Mouse (Mus musculus) forebrain, embryonic 14.5 days (tissue): ENCODE measurements around the gene Itih4. TPM values are rescaled to one million over a fixed set of nuclear protein-coding genes. Genes with fewer than 3 reads are reported as not detected.

ENCODE experiments used
- ATAC-seq: fragments of 200-750 bp; cut with Nextera tagmentation; 2 replicates; pipeline ENCODE4 v1.8.0; 2017; ENCODE audit warnings: mild to moderate bottlenecking, moderate library complexity
- DNase-seq: peaks from one replicate; pipeline ENCODE4 v3.0.0-alpha.2; 2015; ENCODE audit warnings: low spot score
- H3K27ac ChIP-seq: fragments of 300-500 bp; sonication (generic); 2 replicates; pipeline ENCODE4 v1.5.1; 2014; ENCODE audit warnings: low read depth, mild to moderate bottlenecking, control low read depth, low read length, moderate library complexity
- H3K27me3 ChIP-seq: fragments of 300-500 bp; sonication (generic); replicated peaks from 2 replicates; pipeline ENCODE4 v1.6.1; 2014; ENCODE audit warnings: low read length, control low read depth, mixed read lengths; ENCODE audit not compliant: control insufficient read depth, insufficient read depth
- H3K36me3 ChIP-seq: fragments of 300-500 bp; sonication (generic); 2 replicates; pipeline ENCODE4 v1.6.1; 2014; ENCODE audit warnings: low read length, control low read depth; ENCODE audit not compliant: control insufficient read depth, insufficient read depth
- H3K4me1 ChIP-seq: fragments of 300-500 bp; sonication (generic); 2 replicates; pipeline ENCODE4 v1.6.1; 2014; ENCODE audit warnings: antibody characterized with exemption, low read length, control low read depth; ENCODE audit not compliant: control insufficient read depth, insufficient read depth
- H3K4me2 ChIP-seq: fragments of 300-500 bp; sonication (generic); 2 replicates; pipeline ENCODE4 v1.6.1; 2014; ENCODE audit warnings: mild to moderate bottlenecking, control low read depth, low read length
- H3K4me3 ChIP-seq: fragments of 300-500 bp; sonication (generic); 2 replicates; pipeline ENCODE4 v1.5.1; 2014; ENCODE audit warnings: low read depth, low read length, control low read depth
- H3K9ac ChIP-seq: fragments of 300-500 bp; sonication (generic); 2 replicates; pipeline ENCODE4 v1.6.1; 2014; ENCODE audit warnings: mild to moderate bottlenecking, low read length, control low read depth, moderate library complexity
- H3K9me3 ChIP-seq: fragments of 300-500 bp; sonication (generic); replicated peaks from 2 replicates; pipeline ENCODE4 v1.6.1; 2016; ENCODE audit warnings: low read length, control low read depth, mixed read lengths; ENCODE audit not compliant: control insufficient read depth
- WGBS: fragments of 180-500 bp; shearing (Covaris S2); extraction: QIAGEN DNeasy Blood & Tissue Kit; methylation state at CpG from one replicate; pipeline ENCODE4 v1.1.7; 2014; 5-methylcytosine and 5-hydroxymethylcytosine counted together
- polyA plus RNA-seq: library from polyadenylated mRNA; unstranded; fragments of >200 nt; fragmentation: Nextera tagmentation; extraction: Ambion mirVana; gene quantifications from 2 replicates; pipeline ENCODE4 v1.2.1, GENCODE M21; 2014

Itih4 gene
- polyA plus RNA-seq, 1 experiment from 2014 or later = not detected

DNA sequence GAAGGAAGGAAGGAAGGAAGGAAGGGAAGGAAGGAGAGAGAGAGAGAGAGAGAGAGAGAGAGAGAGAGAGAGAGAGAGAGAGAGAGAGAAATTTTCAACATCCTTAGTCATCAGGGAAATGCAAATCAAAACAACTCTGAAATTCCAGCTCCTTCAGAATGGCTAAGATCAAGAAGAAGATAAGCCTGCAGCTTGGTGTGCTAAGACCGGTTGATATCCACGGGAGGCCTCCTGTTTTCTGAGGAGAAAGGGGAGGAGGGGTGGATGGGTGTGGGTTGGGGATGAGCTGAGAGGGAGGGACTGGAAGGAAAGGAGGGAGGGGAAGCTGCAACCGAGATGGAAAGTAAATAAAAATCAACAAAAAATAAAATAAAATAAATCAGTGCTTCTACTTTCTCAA is 978 bp upstream of the Itih4 start:
- H3K4me2 ChIP-seq = no peak overlapping the region
- H3K4me1 ChIP-seq = peaks cover 2% of the 10 kb centered on the region; the same call in 1 of the 2 replicates
- H3K27me3 ChIP-seq = no peaks in the 10 kb centered on the region
- H3K36me3 ChIP-seq = no peaks in the 10 kb centered on the region
- no peak overlapping the region for H3K27ac ChIP-seq
- ATAC-seq (no peak), DNase-seq (no peak)
- H3K4me3 ChIP-seq = no peak overlapping the region
- no peaks in the 10 kb centered on the region for H3K9me3 ChIP-seq
- H3K9ac ChIP-seq = no peak overlapping the region
- WGBS = 22% methylated on average over 3 of the region's 3 CpGs

DNA sequence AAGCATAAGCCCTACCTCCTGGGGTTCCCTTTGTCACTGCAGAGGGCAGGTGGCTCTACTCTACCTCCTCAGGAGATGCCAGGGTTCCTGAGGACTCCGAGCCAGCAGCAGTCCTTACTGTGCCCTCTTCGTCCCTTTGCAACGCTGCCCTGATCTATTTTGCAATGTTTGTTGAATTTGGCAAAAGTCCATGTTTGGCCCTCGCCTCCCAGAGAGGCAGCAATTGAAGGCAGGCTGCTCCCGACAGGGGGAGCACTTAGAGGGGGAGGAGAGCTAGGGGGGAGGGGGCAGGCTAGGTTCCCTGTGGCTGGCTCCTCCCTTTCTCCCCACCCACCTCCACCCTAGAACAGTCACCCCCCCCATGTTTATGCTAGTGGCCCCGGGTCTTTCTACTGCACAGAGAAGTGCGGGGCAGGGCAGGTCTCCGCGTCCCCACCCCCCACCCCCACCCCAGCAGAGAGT is 2.0 kb downstream of the Itih4 start:
- WGBS = 20% methylated on average over 9 of the region's 9 CpGs
- H3K4me3 ChIP-seq = no peak overlapping the region
- ATAC-seq = no peak
- H3K27me3 ChIP-seq = no peaks in the 10 kb centered on the region
- H3K4me1 ChIP-seq = peaks cover 2% of the 10 kb centered on the region; the same call in 1 of the 2 replicates
- no peak overlapping the region for H3K4me2 ChIP-seq
- no peak for DNase-seq
- H3K9me3 ChIP-seq = no peaks in the 10 kb centered on the region
- H3K27ac ChIP-seq = no peak overlapping the region
- no peak overlapping the region for H3K9ac ChIP-seq
- H3K36me3 ChIP-seq = no peaks in the 10 kb centered on the region

- WGBS = 8% methylated on average over 3 of the region's 3 CpGs
- no peaks in the 10 kb centered on the region for H3K36me3 ChIP-seq
Measured at GRCm38 (mm10) chr14:30899972-30900371, 13.7 kb downstream of the Itih4 start.

GRCm38 (mm10) chr14:30902628-30903027 is 16.4 kb downstream of the Itih4 start:
- H3K27me3 ChIP-seq = no peaks in the 10 kb centered on the region
- no peak overlapping the region for H3K4me2 ChIP-seq
- no peaks in the 10 kb centered on the region for H3K9me3 ChIP-seq
- WGBS = 94% methylated on average over 5 of the region's 5 CpGs
- H3K9ac ChIP-seq = no peak overlapping the region
- ATAC-seq (no peak), DNase-seq (no peak)
- H3K27ac ChIP-seq = no peak overlapping the region
- no peaks in the 10 kb centered on the region for H3K4me1 ChIP-seq
- H3K36me3 ChIP-seq = no peaks in the 10 kb centered on the region
- no peak overlapping the region for H3K4me3 ChIP-seq

More at GRCm38 (mm10) chr14:30899972-30900371, 13.7 kb downstream of the Itih4 start:
- ATAC-seq (no peak), DNase-seq (no peak)
- 0 out of 2 replicates have a peak overlapping the region, but pooled peaks have one; percentile 7 for H3K27ac ChIP-seq
- no peaks in the 10 kb centered on the region for H3K27me3 ChIP-seq
- no peak overlapping the region for H3K4me2 ChIP-seq
- H3K9ac ChIP-seq = no peak overlapping the region
- no peaks in the 10 kb centered on the region for H3K9me3 ChIP-seq
- H3K4me1 ChIP-seq = no peaks in the 10 kb centered on the region
- H3K4me3 ChIP-seq = no peak overlapping the region

DNA sequence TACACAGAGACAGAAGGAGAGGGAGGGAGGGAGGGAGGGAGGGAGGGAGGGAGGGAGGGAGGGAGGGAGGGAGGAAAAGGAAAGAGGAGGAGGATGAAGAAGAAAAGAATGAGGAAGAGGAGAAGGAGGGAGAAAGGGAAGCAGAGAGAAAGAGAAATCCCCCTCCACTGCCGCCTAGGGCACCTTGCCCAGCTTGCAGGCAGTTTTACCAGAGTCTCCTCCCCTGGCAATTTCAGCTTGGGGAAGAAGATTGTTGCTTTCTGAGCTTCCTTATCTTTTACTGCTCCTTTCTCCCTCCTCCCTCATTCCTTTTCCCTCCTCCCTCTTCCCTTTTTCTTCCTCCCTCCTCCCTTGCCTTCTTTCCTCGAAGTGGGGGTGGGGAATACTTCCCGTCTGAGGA is 16.8 kb downstream of the Itih4 start:
- Histone ChIP-seq H3K36me3 (no peaks in the 10 kb centered on the region), H3K27ac (no peak overlapping the region), H3K9me3 (no peaks in the 10 kb centered on the region), H3K27me3 (no peaks in the 10 kb centered on the region), H3K9ac (no peak overlapping the region), H3K4me3 (no peak overlapping the region), H3K4me2 (no peak overlapping the region), H3K4me1 (no peaks in the 10 kb centered on the region)
- WGBS = 87% methylated on average over 3 of the region's 3 CpGs
- DNase-seq (no peak), ATAC-seq (no peak)

DNA sequence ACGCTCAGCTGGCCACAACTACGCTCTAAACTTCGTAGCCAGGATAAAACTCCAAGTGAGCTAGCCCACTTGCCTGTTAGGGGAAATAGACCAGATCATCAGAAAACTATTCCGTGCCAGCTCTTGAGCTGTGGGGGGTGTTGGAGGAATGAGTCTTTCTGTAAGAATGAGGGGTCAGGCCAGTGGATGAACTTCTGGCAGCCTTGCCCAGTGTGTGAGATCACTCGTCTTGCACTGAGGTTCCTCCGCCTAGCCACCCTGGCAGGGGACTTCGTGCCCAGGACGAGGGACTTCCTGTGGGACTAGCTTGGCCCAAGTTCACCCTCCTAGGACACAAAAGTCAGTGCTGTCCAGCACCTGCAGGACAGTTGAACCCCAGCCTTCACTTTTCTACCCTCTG is 18.0 kb downstream of the Itih4 start:
- Histone ChIP-seq H3K9ac (no peak overlapping the region), H3K4me3 (no peak overlapping the region), H3K36me3 (no peaks in the 10 kb centered on the region), H3K9me3 (no peaks in the 10 kb centered on the region), H3K4me1 (no peaks in the 10 kb centered on the region), H3K27me3 (no peaks in the 10 kb centered on the region), H3K4me2 (no peak overlapping the region), H3K27ac (no peak overlapping the region)
- DNase-seq (no peak), ATAC-seq (no peak)
- 90% methylated on average over 8 of the region's 8 CpGs for whole genome bisulfite sequencing

DNA sequence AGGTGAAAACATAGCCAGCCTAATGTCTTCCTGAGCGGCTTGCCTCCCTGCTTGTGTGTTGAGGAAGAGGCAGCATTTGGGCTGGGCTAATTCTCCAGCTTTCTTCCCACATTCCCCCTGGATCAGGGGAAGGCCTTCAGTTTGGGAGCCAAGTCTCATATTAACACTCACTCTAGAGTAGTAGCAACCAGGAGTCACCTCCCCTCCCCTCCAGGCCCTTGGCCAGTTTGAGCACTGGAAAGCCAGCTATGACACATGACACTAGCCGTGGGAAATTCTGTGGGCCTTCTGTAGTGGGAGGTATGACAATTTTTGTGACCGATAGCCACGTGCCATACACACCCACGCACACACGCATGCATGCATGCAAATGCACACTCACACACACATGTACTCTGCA is 19.7 kb downstream of the Itih4 start:
- Histone ChIP-seq H3K4me2 (no peak overlapping the region), H3K27me3 (no peaks in the 10 kb centered on the region), H3K27ac (no peak overlapping the region), H3K4me3 (no peak overlapping the region), H3K4me1 (no peaks in the 10 kb centered on the region), H3K36me3 (no peaks in the 10 kb centered on the region), H3K9me3 (no peaks in the 10 kb centered on the region), H3K9ac (no peak overlapping the region)
- DNase-seq (no peak), ATAC-seq (no peak)
- WGBS = 90% methylated on average over 6 of the region's 6 CpGs

DNA sequence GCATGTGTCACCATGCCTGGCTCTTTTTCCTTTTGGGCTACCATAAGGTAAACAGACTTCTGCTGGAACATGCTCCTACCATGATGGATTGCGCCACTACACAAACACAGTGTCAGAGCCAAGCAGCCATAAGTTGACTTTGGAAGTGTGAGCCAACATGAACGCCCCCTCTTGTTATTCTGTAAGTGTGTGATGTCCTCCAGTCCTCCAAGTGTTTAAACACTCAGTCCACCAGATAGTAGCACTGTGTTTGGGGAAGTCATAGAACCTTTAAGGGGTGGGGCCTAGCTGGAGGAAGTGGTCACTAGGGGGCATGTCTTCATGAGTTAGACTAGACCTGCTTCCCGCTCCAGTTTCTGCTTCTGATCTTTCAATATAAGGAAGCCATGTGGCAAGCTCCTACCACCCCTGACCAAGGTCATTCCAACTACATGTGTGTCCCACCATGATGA is 21.6 kb downstream of the Itih4 start:
- Histone ChIP-seq H3K4me3 (no peak overlapping the region), H3K9ac (no peak overlapping the region), H3K4me2 (no peak overlapping the region), H3K27me3 (no peaks in the 10 kb centered on the region), H3K36me3 (no peaks in the 10 kb centered on the region), H3K9me3 (no peaks in the 10 kb centered on the region), H3K4me1 (no peaks in the 10 kb centered on the region), H3K27ac (no peak overlapping the region)
- DNase-seq (no peak), ATAC-seq (no peak)
- WGBS = 90% methylated on average over 3 of the region's 3 CpGs

DNA sequence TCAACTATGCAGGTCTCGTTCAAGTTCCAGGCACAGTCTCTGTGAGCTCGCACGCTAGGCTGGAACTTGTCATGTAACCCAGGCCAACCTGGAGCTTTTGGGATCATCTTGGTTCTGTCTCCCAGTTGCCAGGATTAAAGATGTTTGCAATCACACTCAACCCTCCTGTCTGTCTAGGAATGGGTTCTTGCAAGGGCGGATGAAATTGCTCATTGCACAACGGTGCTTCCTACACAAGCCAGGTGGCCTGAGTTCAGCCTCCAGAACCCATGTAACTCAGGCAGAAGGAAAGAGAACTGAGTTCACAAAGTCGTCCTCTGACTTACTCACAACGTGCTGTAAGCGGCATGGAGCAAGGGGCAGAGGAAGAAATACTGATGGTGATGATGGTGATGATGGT is 24.9 kb downstream of the Itih4 start:
- Histone ChIP-seq H3K36me3 (no peaks in the 10 kb centered on the region), H3K9me3 (no peaks in the 10 kb centered on the region), H3K27me3 (no peaks in the 10 kb centered on the region), H3K4me1 (no peaks in the 10 kb centered on the region), H3K9ac (no peak overlapping the region), H3K27ac (no peak overlapping the region), H3K4me3 (no peak overlapping the region), H3K4me2 (no peak overlapping the region)
- no peak for ATAC-seq
- 94% methylated on average over 8 of the region's 8 CpGs for WGBS
- no peak for DNase-seq
